In the genomic region with DNA sequence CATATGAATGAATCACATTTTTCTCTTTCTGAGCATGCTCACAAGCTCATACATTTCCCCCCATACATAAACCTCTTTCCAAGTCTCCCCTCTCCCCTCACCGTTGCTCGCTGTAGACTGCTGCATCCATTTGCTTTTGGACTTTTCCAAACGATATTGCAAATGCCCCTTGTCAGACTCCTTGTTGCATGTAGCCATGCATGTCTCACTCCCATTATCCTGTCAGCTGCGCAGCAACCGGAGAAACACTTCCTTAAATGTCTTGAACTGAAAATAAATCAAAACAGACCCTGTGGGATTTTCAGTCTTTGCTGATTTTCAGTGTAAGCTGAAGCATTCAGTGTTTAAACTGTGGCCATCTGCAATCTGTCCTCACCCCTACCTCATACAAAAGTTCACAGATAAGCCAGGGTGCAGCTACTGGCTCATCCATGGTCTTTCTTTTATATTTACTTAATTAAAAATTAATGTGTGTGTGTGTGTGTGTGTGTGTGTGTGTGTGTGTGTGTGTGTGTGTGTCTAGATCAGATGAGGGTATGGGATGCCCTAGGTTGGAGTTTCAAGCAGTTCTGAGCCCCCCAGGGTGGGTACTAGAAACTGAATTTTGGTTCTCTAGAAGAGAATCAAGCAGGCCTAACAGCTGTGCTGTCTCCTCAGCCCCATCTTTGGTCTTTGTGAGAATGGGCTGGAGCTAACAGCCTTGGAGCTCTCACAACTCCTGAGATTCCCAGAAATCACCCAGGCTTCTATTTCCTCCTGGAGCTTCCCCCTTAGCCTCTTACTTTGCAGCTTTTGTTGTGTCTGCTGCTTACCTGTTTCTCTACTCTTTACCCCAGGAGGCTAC, we compare ENCODE assay signal across 26 mouse cellular contexts. TPM values are rescaled to one million over a fixed set of nuclear protein-coding genes. Genes with fewer than 3 reads are reported as not detected.
A peak's percentile ranks its signal among the peaks of the same experiment; 100 is the strongest.
DNase-seq lines count a peak whose midpoint lies in the region; ATAC-seq lines count a peak whose summit lies in the region.
"Had no signal": no experiment of that assay in that cellular context is flagged by ENCODE, and none has a peak within 500 bp of the region (broad histone marks: within the 10 kb centered on the region; RNA-seq: fewer than 3 reads in every experiment).

No protein-coding gene starts in this region.

- 60% methylated on average over 5 of the region's 5 CpGs for WGBS in hindbrain, embryonic 13.5 days
- 76% methylated on average over 5 of the region's 5 CpGs for WGBS in hindbrain, embryonic 11.5 days
- 9% methylated on average over 5 of the region's 5 CpGs for WGBS in kidney, embryonic 16.5 days
- 54% methylated on average over 5 of the region's 5 CpGs for WGBS in neural tube, embryonic 14.5 days
- 48% methylated on average over 5 of the region's 5 CpGs for WGBS in neural tube, embryonic 15.5 days

- H3K36me3 ChIP-seq in hindbrain, embryonic 13.5 days = no peaks in the 10 kb centered on the region
- no peaks in the 10 kb centered on the region for H3K36me3 ChIP-seq in hindbrain, embryonic 11.5 days (ENCODE audit: control insufficient read depth, insufficient read depth, low read length)
- H3K36me3 ChIP-seq in kidney, embryonic 16.5 days (ENCODE audit: insufficient read depth, low read length) = no peaks in the 10 kb centered on the region
- H3K36me3 ChIP-seq in neural tube, embryonic 14.5 days (ENCODE audit: control insufficient read depth, insufficient read depth, low read length) = no peaks in the 10 kb centered on the region
- H3K36me3 ChIP-seq in neural tube, embryonic 15.5 days = no peaks in the 10 kb centered on the region
- H3K36me3 ChIP-seq: forebrain, embryonic 10.5 days; limb, embryonic 15.5 days; lung, embryonic 15.5 days; midbrain, embryonic 10.5 days had no signal

- no peak overlapping the region for H3K4me3 ChIP-seq in hindbrain, embryonic 13.5 days
- no peak overlapping the region for H3K4me3 ChIP-seq in hindbrain, embryonic 11.5 days (ENCODE audit: low read depth, low read length)
- no peak overlapping the region for H3K4me3 ChIP-seq in kidney, embryonic 16.5 days (ENCODE audit: low read length)
- no peak overlapping the region for H3K4me3 ChIP-seq in neural tube, embryonic 14.5 days (ENCODE audit: low read depth, low read length)
- no peak overlapping the region for H3K4me3 ChIP-seq in neural tube, embryonic 15.5 days (replicated peaks)
- H3K4me3 ChIP-seq: forebrain, embryonic 10.5 days; heart, adult 2 months; left cerebral cortex, adult 2 months; limb, embryonic 15.5 days; lung, embryonic 15.5 days; midbrain, embryonic 10.5 days had no signal

- peaks cover 3% of the 10 kb centered on the region; the same call in 1 of the 2 replicates for H3K4me1 ChIP-seq in hindbrain, embryonic 13.5 days (replicated peaks)
- H3K4me1 ChIP-seq in hindbrain, embryonic 11.5 days (replicated peaks; ENCODE audit: control insufficient read depth, insufficient read depth, low read length) = no peaks in the 10 kb centered on the region
- peaks cover 14% of the 10 kb centered on the region for H3K4me1 ChIP-seq in kidney, embryonic 16.5 days (ENCODE audit: insufficient read depth, low read length)
- H3K4me1 ChIP-seq in neural tube, embryonic 14.5 days (ENCODE audit: control insufficient read depth, insufficient read depth, low read length) = no peaks in the 10 kb centered on the region
- H3K4me1 ChIP-seq in neural tube, embryonic 15.5 days = 0 out of 2 replicates have a peak, but pooled peaks cover 3% of the 10 kb centered on the region
- H3K4me1 ChIP-seq: limb, embryonic 15.5 days had no signal

- H3K27ac ChIP-seq in hindbrain, embryonic 13.5 days = no peak overlapping the region
- H3K27ac ChIP-seq in hindbrain, embryonic 11.5 days (ENCODE audit: low read depth, low read length) = no peak overlapping the region
- peak overlapping the region; percentile 35; the same call in 1 of the 2 replicates for H3K27ac ChIP-seq in kidney, embryonic 16.5 days (ENCODE audit: low read length)
- H3K27ac ChIP-seq in neural tube, embryonic 14.5 days (ENCODE audit: low read depth, low read length) = no peak overlapping the region
- no peak overlapping the region for H3K27ac ChIP-seq in neural tube, embryonic 15.5 days (replicated peaks)
- H3K27ac ChIP-seq: forebrain, embryonic 10.5 days; heart, adult 2 months; left cerebral cortex, adult 2 months; limb, embryonic 15.5 days; liver, embryonic 14.5 days; lung, embryonic 15.5 days; midbrain, embryonic 10.5 days had no signal

- no peaks in the 10 kb centered on the region for H3K9me3 ChIP-seq in hindbrain, embryonic 13.5 days
- no peaks in the 10 kb centered on the region for H3K9me3 ChIP-seq in hindbrain, embryonic 11.5 days (ENCODE audit: control insufficient read depth, low read length)
- no peaks in the 10 kb centered on the region for H3K9me3 ChIP-seq in kidney, embryonic 16.5 days (ENCODE audit: low read length)
- no peaks in the 10 kb centered on the region for H3K9me3 ChIP-seq in neural tube, embryonic 14.5 days (ENCODE audit: control insufficient read depth, low read length)
- H3K9me3 ChIP-seq in neural tube, embryonic 15.5 days (replicated peaks) = no peaks in the 10 kb centered on the region
- H3K9me3 ChIP-seq: forebrain, embryonic 10.5 days; limb, embryonic 15.5 days; lung, embryonic 15.5 days; midbrain, embryonic 10.5 days had no signal

- no peak overlapping the region for H3K4me2 ChIP-seq in hindbrain, embryonic 13.5 days
- H3K4me2 ChIP-seq in hindbrain, embryonic 11.5 days (replicated peaks; ENCODE audit: low read depth, low read length) = no peak overlapping the region
- H3K4me2 ChIP-seq in kidney, embryonic 16.5 days (replicated peaks; ENCODE audit: low read depth, low read length) = peak overlapping the region; percentile 32; the same call in 1 of the 2 replicates
- no peak overlapping the region for H3K4me2 ChIP-seq in neural tube, embryonic 14.5 days (ENCODE audit: low read depth, low read length)
- H3K4me2 ChIP-seq in neural tube, embryonic 15.5 days = no peak overlapping the region
- H3K4me2 ChIP-seq: limb, embryonic 15.5 days; lung, embryonic 15.5 days had no signal

- peak; percentile 59 for ATAC-seq in hindbrain, embryonic 13.5 days (ENCODE audit: low FRiP score)
- ATAC-seq in hindbrain, embryonic 11.5 days (ENCODE audit: low FRiP score) = no peak
- peak; percentile 73 for ATAC-seq in kidney, embryonic 16.5 days (ENCODE audit: low FRiP score, low TSS enrichment)
- peak; percentile 38; the same call in 1 of the 2 replicates for ATAC-seq in neural tube, embryonic 14.5 days (ENCODE audit: low read depth)
- ATAC-seq in neural tube, embryonic 15.5 days (ENCODE audit: low FRiP score) = no peak; the same call in 1 of the 2 replicates

- H3K27me3 ChIP-seq in hindbrain, embryonic 13.5 days = no peaks in the 10 kb centered on the region
- H3K27me3 ChIP-seq in hindbrain, embryonic 11.5 days (ENCODE audit: control insufficient read depth, insufficient read depth, low read length) = no peaks in the 10 kb centered on the region
- no peaks in the 10 kb centered on the region for H3K27me3 ChIP-seq in kidney, embryonic 16.5 days (ENCODE audit: insufficient read depth, low read length)
- no peaks in the 10 kb centered on the region for H3K27me3 ChIP-seq in neural tube, embryonic 14.5 days (ENCODE audit: control insufficient read depth, insufficient read depth, low read length)
- H3K27me3 ChIP-seq in neural tube, embryonic 15.5 days (replicated peaks) = 0 out of 2 replicates have a peak, but pooled peaks cover 3% of the 10 kb centered on the region
- H3K27me3 ChIP-seq: limb, embryonic 15.5 days; lung, embryonic 15.5 days had no signal

- no peak overlapping the region for H3K9ac ChIP-seq in hindbrain, embryonic 13.5 days
- no peak overlapping the region for H3K9ac ChIP-seq in hindbrain, embryonic 11.5 days (ENCODE audit: low read depth, low read length)
- H3K9ac ChIP-seq in kidney, embryonic 16.5 days (replicated peaks; ENCODE audit: low read length) = no peak overlapping the region
- no peak overlapping the region for H3K9ac ChIP-seq in neural tube, embryonic 14.5 days (replicated peaks; ENCODE audit: low read depth, low read length)
- H3K9ac ChIP-seq in neural tube, embryonic 15.5 days (replicated peaks) = no peak overlapping the region
- H3K9ac ChIP-seq: limb, embryonic 15.5 days; liver, embryonic 14.5 days; lung, embryonic 15.5 days had no signal

- DNase-seq in hindbrain, embryonic 11.5 days (ENCODE audit: low spot score) = no peak
- no peak for DNase-seq in kidney, postnatal 4 days
- DNase-seq in ovary, postnatal 10 days (ENCODE audit: low spot score) = no peak
- DNase-seq: adrenal gland, adult 2 months; cerebellum, adult 11 months; cerebellum, adult 9-11 months; gastrocnemius, postnatal 25 days; heart, adult 2 months; heart, postnatal 36 days; kidney, adult 2 months; left cerebral cortex, postnatal 4 days; thymus, adult 2 months; thymus, postnatal 4 days had no signal

RNA-seq across cellular contexts. Expression of a gene that starts 15.3 kb away (rescaled TPM):
- not detected in 2 replicates for polyA plus RNA-seq in hindbrain, embryonic 13.5 days (2015; fragmentation: Nextera tagmentation; extraction: Ambion mirVana)
- polyA plus RNA-seq in hindbrain, embryonic 11.5 days (2014; fragmentation: Nextera tagmentation; extraction: Ambion mirVana) = not detected in 2 replicates
- not detected in 2 replicates for polyA plus RNA-seq in kidney, embryonic 16.5 days (2015; fragmentation: Nextera tagmentation; extraction: Ambion mirVana)
- not detected in 2 replicates for polyA plus RNA-seq in neural tube, embryonic 14.5 days (2014; fragmentation: Nextera tagmentation; extraction: Ambion mirVana)
- polyA plus RNA-seq in neural tube, embryonic 15.5 days (2015; fragmentation: Nextera tagmentation; extraction: Ambion mirVana) = 1.9 TPM in 1 of 2 replicates, not detected in the other
- polyA plus RNA-seq: C2C12; forebrain, embryonic 10.5 days; heart, embryonic 14.5 days; liver, embryonic 14.5 days; midbrain, embryonic 10.5 days; neural tube, embryonic 11.5 days had no signal

RNA-seq across cellular contexts. Expression of a gene that starts 59.0 kb away (rescaled TPM):
- polyA plus RNA-seq in hindbrain, embryonic 13.5 days (2015; fragmentation: Nextera tagmentation; extraction: Ambion mirVana) = 0.70 and 1.1 TPM in 2 replicates
- 1.7 and 1.8 TPM in 2 replicates for polyA plus RNA-seq in hindbrain, embryonic 11.5 days (2014; fragmentation: Nextera tagmentation; extraction: Ambion mirVana)
- polyA plus RNA-seq in kidney, embryonic 16.5 days (2015; fragmentation: Nextera tagmentation; extraction: Ambion mirVana) = 0.49 and 0.53 TPM in 2 replicates
- polyA plus RNA-seq in neural tube, embryonic 14.5 days (2014; fragmentation: Nextera tagmentation; extraction: Ambion mirVana) = 0.54 and 0.75 TPM in 2 replicates
- 1.1 and 4.4 TPM in 2 replicates for polyA plus RNA-seq in neural tube, embryonic 15.5 days (2015; fragmentation: Nextera tagmentation; extraction: Ambion mirVana)
- polyA plus RNA-seq: C2C12; liver, embryonic 14.5 days had no signal

Comparison
In these comparisons a context has a peak if more than half of its experiments do, and no peak if none do; other contexts are left out.
1. ATAC-seq: peak in hindbrain, embryonic 13.5 days (single experiment), kidney, embryonic 16.5 days (single experiment) and neural tube, embryonic 14.5 days (single experiment); none in hindbrain, embryonic 11.5 days (single experiment) and neural tube, embryonic 15.5 days (single experiment).